Mouse (Mus musculus) erythroblast, embryonic 14.5 days (primary cell): ENCODE measurements around the gene A830031A19Rik.

Experiments used
- GATA1 ChIP-seq: IDR thresholded peaks from 2 replicates; pipeline ENCODE4 v1.6.1; 2012; ENCODE audit warnings: low read length, inconsistent platforms, mixed read lengths
- TAL1 ChIP-seq: IDR thresholded peaks from 3 replicates; pipeline ENCODE4 v1.6.1; 2012; ENCODE audit warnings: low read length, inconsistent platforms, mixed read lengths

- no peak for TF ChIP-seq GATA1
- no peak for TF ChIP-seq TAL1
Measured at GRCm38 (mm10) chr11:24100449-24101070, 25.7 kb upstream of the A830031A19Rik start.
